Mouse (Mus musculus) regulatory T cell (primary cell): Measurements from ENCODE around the gene Mcrip2.
"Not testable (repeated sequence)": the region's sequence is repeated elsewhere in the genome, so short reads cannot be mapped to it uniquely, and the experiment has no call there.

Source experiments
- in situ Hi-C: fragments of 300-600 bp; cut with MboI, MseI; formaldehyde crosslinking; loops from one replicate; pipeline ENCODE4 v1.15.1; 2025; ENCODE audit warnings: high pct_unique_total_duplicates

Mcrip2 gene

GRCm38 (mm10) chr17:25880913-25881641 lies 12.5 kb upstream of the Mcrip2 start:
- in situ Hi-C loops = no loop called here

GRCm38 (mm10) chr17:25880196-25880910 lies 11.8 kb upstream of the Mcrip2 start, which contains the start of gene Wfikkn1:
TSS of gene Wfikkn1 (minus strand) at chr17:25880858.
- in situ Hi-C loops = no loop called here

DNA sequence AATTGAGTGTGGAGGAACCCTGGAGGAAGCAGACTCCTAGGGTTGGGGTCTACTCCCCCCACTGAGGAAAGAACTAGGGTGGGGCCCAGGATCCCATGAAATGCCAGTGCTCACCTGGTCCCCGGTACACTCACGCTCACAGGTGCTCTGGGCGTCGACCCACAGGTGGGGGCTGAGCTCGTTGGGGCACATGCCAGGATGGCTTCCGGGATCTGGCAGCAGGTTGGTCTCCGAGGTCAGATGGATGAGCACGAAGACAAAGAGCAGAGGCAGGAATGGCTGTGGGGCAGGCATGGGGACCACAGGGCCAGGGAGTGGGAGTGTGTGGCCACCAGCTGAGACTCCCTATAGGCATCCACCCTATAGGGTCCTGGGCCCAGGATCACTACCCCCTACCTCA lies 11.2 kb upstream of the Mcrip2 start:
- in situ Hi-C loops = no loop called here

- in situ Hi-C loops = no loop called here
Observed at GRCm38 (mm10) chr17:25879261-25879660, 10.7 kb upstream of the Mcrip2 start.

- in situ Hi-C loops = no loop called here
Observed at GRCm38 (mm10) chr17:25878611-25879180, 10.1 kb upstream of the Mcrip2 start.

DNA sequence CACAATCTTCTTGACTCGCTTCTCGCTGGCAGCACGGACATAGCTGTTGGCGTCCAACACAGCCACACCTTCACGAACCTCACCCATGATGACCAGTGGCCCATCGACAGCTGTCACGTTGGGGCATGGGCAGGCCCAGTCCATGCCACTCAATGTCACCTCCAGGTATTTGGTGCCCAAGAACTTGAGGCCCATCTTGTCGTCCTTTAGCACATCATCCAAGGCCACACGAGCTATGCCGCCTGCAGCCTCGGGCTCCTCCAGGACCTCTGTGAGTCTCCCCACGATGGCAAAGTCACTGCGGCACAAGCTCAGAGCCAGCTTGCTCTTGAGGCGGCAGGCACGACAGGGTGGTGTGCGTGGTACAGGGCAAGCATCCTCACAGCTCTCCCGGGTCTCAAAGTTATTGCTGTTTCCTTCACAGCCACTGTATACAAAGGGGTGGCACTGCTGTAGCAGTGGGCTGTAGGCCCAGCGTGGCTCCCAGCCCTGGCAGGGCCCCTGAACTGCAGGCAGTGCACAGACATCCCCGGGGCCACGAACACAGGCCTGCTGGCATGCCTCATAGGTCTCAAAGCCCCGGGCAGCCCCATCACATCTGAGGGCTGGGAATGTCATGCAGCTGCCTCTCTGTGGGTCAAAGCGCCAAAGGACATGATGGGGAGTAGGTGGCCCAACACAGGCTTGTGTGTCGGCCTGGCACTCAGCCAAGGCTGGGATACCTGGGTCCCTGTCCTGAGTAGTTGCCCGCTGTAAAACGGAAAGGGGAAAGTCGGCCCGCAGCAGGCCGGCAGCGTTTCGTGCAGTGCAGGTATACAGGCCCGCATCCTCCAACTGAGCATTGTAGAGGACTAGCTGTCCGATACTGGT lies 9.4 kb upstream of the Mcrip2 start:
- in situ Hi-C loops = no loop called here

DNA sequence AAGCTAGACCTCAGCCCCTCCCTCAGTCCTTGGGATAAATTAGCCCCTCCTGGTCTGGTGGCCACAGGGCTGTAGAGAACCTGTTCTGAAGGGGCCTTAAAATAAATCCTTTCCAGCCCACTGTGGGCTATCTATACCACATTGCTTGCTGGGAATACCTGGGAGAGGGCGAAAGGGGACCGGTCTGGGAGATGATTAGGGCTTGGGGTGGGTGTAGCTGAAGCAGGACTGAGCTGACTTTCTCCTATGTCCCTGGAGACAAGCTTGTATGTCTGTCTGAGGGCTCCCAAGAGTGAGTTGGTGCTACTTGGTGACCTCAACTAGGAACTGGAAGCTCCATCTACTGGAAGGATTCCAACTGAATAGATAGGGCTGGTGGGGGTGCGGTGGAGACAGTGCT lies 8.5 kb upstream of the Mcrip2 start:
- in situ Hi-C loops = no loop called here

DNA sequence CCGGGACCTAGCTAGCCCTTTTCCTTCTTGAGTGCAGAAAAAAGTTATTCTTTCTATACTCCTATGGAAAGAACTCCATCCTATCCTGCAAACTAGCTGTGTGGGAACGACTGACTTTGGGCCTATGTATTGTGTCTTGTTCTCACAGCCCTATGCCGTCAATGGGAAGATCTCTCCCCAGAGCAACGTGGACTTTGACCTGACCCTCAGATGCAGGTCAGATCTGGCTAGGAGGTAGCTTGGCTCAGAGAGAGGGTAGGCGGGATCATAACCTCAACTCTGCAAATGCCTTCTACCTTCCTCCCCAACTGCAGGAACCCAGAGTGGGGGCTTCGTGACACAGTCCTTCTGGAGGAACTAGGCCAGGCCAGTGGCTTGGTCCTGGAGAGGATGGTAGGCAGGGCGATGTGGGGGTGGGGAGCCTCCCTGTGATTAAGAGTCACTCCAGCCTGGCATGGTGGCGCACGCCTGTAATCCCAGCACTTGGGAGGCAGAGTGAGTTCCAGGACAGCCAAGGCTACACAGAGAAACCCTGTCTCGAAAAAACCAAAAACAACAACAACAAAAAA lies 7.9 kb upstream of the Mcrip2 start:
- in situ Hi-C loops = no loop called here

DNA sequence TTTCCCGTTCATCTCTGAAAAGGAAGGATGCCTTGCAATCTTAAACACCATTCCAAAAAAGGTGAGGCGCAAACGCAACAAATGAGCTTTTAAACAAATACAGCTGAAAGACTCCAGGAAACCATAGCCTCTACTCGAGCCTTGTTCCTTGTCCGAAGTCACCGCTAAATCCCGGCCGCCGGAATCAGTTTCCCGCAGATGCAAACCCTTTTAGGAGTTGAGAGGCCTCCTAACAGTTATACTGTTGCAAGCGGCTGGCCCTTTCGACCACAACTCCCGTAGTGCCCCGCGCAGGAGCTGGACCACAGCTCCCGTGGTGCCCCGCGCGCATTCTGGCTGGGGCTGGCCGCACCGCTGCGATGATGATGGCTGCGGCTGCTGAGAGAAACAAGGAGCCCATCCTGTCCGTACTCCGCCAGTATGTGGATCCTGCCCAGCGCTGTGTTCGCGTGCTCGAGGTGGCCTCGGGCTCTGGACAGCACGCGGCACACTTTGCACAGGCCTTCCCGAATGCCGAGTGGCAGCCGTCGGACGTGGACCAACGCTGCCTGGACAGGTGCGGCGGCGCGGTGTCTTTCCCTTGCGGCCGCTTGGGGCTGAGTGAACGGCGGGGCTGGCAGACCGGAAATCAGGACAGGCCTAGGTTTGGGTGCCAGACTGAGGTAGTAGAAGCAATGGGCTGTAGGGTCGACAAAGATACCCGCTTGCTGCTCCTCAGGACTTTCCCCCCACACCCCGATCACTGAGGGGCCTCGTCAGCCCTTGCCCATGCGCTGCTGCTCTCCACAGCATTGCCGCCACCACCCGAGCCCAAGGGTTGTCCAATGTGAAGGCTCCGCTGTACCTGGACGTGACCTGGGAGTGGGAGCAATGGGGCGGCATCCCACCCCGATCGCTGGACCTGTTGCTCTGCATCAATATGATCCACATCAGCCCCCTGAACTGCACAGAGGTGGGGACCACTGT lies 6.9 kb upstream of the Mcrip2 start:
- in situ Hi-C loops = no loop called here

DNA sequence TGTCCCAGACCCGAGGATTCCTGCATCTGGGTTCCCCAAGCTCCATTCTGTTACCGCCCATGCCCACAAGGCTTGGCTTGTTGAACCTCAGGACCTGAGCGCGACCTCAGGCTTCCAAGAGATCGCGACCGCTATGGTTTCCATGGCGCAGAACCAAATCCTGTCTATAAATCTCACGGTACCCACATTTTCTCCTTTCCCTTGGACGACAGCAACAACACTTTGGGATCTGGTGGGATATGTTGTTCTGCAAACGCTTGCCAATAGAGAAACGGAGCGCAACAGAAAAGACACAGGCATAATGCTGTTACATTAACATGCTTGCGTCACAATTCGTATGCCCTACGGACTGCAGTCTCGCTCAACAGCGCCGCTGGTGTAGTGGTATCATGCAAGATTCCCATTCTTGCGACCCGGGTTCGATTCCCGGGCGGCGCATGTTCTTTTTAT lies 6.2 kb upstream of the Mcrip2 start, which contains the start of gene Mettl26:
TSS of gene Mettl26 (plus strand) at position 354 of the 450 bp plus-strand sequence.
- in situ Hi-C loops = no loop called here

- in situ Hi-C loops = no loop called here
Observed at GRCm38 (mm10) chr17:25874148-25874720, 5.7 kb upstream of the Mcrip2 start.

DNA sequence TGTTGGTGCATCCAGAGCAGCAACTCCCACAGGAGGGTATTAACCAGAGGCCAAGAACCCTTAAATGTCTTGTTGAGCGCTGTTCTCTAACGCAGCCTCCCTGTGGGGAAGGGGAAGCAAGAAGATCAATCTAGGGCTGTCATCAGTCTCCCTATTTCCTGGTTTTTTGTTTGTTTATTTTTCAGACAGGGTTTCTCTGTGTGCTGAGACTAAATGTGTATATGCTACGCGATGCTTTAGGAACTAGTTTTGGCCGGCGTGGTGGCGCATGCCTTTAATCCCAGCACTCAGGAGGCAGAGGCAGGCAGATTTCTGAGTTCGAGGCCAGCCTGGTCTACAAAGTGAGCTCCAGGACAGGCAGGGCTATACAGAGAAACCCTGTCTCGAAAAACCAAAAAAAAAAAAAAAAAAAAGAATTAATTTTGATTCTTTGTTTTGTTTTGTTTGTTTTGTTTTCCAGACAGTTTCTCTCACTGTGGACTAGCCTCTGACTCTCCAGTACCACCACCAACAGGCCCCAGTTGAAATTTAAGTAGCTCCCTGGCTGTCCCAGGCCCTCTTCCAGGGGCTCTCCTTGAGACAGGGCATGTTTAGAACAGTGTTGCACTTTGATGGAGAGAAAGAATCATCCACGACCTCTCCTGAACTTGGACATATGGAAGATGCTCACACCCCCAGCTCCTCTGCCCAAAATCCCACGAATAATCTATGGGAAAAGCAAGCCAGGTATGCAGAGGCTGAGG lies 5.0 kb upstream of the Mcrip2 start:
- in situ Hi-C loops = no loop called here

GRCm38 (mm10) chr17:25872676-25873075 lies 4.1 kb upstream of the Mcrip2 start:
- in situ Hi-C loops = no loop called here

- in situ Hi-C loops = not testable (repeated sequence)
Observed at GRCm38 (mm10) chr17:25871566-25871965, 3.0 kb upstream of the Mcrip2 start.

DNA sequence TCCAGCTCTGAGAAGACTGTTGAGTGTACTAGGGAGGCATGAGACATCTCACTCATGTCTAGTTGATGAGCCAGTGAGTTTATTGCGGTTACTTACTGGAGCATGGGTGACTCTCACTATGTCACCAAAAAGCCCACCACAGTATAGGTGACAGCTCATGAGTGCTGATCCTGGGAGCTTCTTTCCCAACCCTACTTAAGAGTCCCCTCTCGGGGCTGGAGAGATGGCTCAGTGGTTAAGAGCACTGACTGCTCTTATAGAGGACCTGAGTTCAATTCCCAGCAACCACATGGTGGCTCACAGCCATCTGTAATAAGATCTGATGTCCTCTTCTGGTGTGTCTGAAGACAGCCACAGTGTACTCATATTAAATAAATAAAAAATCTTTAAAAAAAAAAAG lies 1.4 kb upstream of the Mcrip2 start:
- in situ Hi-C loops = no loop called here

DNA sequence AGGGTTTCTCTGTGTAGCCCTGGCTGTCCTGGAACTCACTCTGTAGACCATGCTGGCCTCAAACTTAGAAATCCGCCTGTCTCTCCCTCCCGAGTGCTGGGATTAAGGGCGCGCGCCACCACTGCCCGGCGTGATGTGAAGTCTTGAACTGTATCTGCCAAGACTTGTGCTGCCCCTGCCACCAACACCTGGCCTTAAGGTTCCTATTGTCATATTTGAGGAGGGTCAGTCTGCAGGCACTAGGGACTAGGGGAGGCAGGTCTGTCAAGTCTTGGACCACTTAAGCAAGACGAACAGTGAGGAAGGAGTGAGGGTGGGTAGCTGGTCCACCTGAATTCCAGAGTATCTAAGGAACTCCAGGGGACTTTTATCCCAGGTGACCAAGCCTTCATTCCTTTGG lies 934 bp upstream of the Mcrip2 start:
- in situ Hi-C loops = no loop called here

- in situ Hi-C loops = no loop called here
Observed at GRCm38 (mm10) chr17:25867836-25868600, 546 bp downstream of the Mcrip2 start.

DNA sequence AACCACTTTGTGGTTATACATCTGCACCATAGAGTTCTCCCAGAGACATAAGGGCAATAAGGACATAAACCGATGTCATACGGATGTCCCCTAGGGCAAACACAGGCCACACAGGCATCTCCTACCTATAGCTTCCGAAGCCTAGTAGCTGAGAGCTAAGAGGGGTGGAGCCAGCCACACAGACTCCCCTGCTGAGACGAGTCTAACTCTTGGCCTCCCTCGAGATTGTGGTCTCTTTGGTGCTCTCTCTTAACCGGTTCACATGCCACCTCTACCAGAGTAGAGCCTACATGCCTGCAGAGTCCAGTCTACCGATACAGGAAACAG lies 1.1 kb downstream of the Mcrip2 start:
- in situ Hi-C loops = no loop called here

DNA sequence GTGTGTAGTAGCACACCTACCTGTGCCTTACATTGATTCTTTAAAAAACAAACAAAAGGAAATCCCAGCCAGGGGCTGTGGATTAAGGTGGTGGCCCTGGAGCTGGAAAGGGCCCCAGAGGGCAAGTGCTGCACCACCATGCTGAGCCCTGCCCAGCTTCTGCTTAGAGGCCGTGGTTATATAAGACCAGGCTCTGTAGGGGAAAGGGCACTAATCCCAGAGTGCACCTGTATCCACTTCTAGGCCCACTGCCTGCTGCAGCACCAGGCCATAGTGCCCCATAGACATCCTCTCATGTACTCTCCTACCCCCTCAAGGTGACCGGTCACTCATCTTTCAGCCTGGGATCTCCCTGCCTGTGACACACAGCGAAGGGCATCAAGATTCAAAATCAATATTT lies 2.4 kb downstream of the Mcrip2 start:
- in situ Hi-C loops = no loop called here
